Mouse (Mus musculus) heart, postnatal 0 days (tissue): Measurements from ENCODE around the gene Smok3c. TPM values are rescaled to one million over a fixed set of nuclear protein-coding genes. Genes with fewer than 3 reads are reported as not detected.

Experiments used
- ATAC-seq: fragments of 200-750 bp; cut with Nextera tagmentation; 2 replicates; pipeline ENCODE4 v1.8.0; 2017; ENCODE audit warnings: low read depth, moderate number of reproducible peaks, moderate library complexity; ENCODE audit not compliant: insufficient read depth
- DNase-seq: peaks from one replicate; pipeline ENCODE4 v3.0.0-alpha.2; 2016; ENCODE audit warnings: low spot score
- H3K27ac ChIP-seq: fragments of 300-500 bp; sonication (generic); 2 replicates; pipeline ENCODE4 v1.5.1; 2014; ENCODE audit warnings: low read depth, mild to moderate bottlenecking
- H3K27me3 ChIP-seq: fragments of 300-500 bp; sonication (generic); 2 replicates; pipeline ENCODE4 v1.6.1; 2014; ENCODE audit warnings: low read length, mixed read lengths; ENCODE audit not compliant: control insufficient read depth, insufficient read depth
- H3K36me3 ChIP-seq: fragments of 300-500 bp; sonication (generic); replicated peaks from 2 replicates; pipeline ENCODE4 v1.6.1; 2014; ENCODE audit warnings: low read length, mixed read lengths; ENCODE audit not compliant: control insufficient read depth, insufficient read depth
- H3K4me1 ChIP-seq: fragments of 300-500 bp; sonication (generic); 2 replicates; pipeline ENCODE4 v1.6.1; 2014; ENCODE audit warnings: antibody characterized with exemption; ENCODE audit not compliant: control insufficient read depth, insufficient read depth
- H3K4me2 ChIP-seq: fragments of 300-500 bp; sonication (generic); 2 replicates; pipeline ENCODE4 v1.6.1; 2014; ENCODE audit warnings: low read depth, mild to moderate bottlenecking, low read length, moderate library complexity
- H3K4me3 ChIP-seq: fragments of 300-500 bp; sonication (generic); 2 replicates; pipeline ENCODE4 v1.5.1; 2014; ENCODE audit warnings: low read depth, low read length
- H3K9ac ChIP-seq: fragments of 300-500 bp; sonication (generic); replicated peaks from 2 replicates; pipeline ENCODE4 v1.6.1; 2014; ENCODE audit warnings: low read depth, low read length, mixed read lengths
- H3K9me3 ChIP-seq: fragments of 300-500 bp; sonication (generic); replicated peaks from 2 replicates; pipeline ENCODE4 v1.6.1; 2016; ENCODE audit warnings: low read length; ENCODE audit not compliant: control insufficient read depth
- CTCF ChIP-seq: IDR thresholded peaks from 2 replicates; pipeline ENCODE4 v1.5.1; 2016; ENCODE audit warnings: antibody characterized with exemption, control low read depth, low read depth
- EP300 ChIP-seq: IDR thresholded peaks from 2 replicates; pipeline ENCODE4 v1.6.1; 2016; ENCODE audit warnings: antibody characterized with exemption, low read depth
- WGBS: fragments of 180-500 bp; shearing (Covaris S2); extraction: QIAGEN DNeasy Blood & Tissue Kit; methylation state at CpG from one replicate; pipeline ENCODE4 v1.1.7; 2014; 5-methylcytosine and 5-hydroxymethylcytosine counted together
- polyA plus RNA-seq: library from polyadenylated mRNA; unstranded; fragments of >200 nt; fragmentation: Nextera tagmentation; extraction: Ambion mirVana; gene quantifications from 2 replicates; pipeline ENCODE4 v1.2.1, GENCODE M21; 2015
- total RNA-seq: library from RNA; depleted of rRNA; stranded (reverse); fragments of >200 nt; gene quantifications from 2 replicates; pipeline ENCODE4 v1.2.3, GENCODE M21; 2014; ENCODE audit warnings: low replicate concordance

Gene Smok3c
- total and polyA plus RNA-seq, 2 experiments from 2014 or later, result not detected

DNA sequence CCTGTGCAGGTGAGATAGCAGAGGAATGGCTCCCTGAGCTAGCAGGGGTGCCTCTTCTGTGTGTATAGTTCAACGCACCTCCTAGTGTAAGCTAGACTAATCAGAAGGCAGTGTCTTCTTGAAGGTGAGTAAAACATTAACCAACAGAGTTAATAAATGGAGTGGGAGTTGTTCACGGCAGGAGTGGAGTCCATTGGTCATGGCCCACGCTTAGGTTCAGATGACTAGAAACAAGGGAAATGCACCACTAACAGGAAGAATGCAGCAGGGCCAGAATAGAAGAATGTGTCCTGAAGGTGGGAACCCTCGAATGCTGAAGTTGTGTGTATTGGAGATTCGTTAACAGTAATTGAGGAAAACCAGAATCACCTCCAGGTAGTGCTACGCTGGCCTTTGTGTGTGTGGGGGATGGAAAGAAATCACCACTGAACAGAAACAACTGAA is 36.1 kb downstream of the Smok3c start:
- Histone ChIP-seq H3K4me2 (no peak overlapping the region), H3K9ac (no peak overlapping the region), H3K4me1 (peaks cover 8% of the 10 kb centered on the region), H3K27ac (no peak overlapping the region), H3K9me3 (no peaks in the 10 kb centered on the region), H3K4me3 (no peak overlapping the region), H3K27me3 (no peaks in the 10 kb centered on the region), H3K36me3 (peaks cover 19% of the 10 kb centered on the region)
- DNase-seq (no peak), ATAC-seq (no peak)
- TF ChIP-seq CTCF (no peak), EP300 (no peak)
- WGBS, result 83% methylated on average over 6 of the region's 6 CpGs

DNA sequence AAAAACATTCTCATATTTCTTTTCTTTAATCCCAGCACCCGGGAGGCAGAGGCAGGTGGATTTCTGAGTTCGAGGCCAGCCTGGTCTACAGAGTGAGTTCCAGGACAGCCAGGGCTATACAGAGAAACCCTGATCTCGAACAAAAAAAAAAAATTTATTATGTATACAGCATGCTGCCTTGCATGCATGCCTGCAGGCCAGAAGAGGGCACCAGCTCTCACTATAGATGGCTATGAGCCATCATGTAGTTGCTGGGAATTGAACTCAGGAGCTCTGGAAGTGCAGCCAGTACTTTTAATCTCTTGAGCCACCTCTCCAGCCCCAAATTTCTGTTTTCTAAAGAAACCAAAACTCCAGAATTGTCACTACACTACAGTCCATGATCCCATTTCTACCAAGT is 37.3 kb downstream of the Smok3c start:
- Histone ChIP-seq H3K27ac (no peak overlapping the region), H3K36me3 (peaks cover 31% of the 10 kb centered on the region), H3K27me3 (no peaks in the 10 kb centered on the region), H3K9ac (no peak overlapping the region), H3K4me3 (no peak overlapping the region), H3K9me3 (no peaks in the 10 kb centered on the region), H3K4me2 (no peak overlapping the region), H3K4me1 (peaks cover 8% of the 10 kb centered on the region)
- 81% methylated on average over 3 of the region's 3 CpGs for WGBS
- DNase-seq, result no peak
- no peak for ATAC-seq
- TF ChIP-seq CTCF (peak; percentile 41), EP300 (no peak)

DNA sequence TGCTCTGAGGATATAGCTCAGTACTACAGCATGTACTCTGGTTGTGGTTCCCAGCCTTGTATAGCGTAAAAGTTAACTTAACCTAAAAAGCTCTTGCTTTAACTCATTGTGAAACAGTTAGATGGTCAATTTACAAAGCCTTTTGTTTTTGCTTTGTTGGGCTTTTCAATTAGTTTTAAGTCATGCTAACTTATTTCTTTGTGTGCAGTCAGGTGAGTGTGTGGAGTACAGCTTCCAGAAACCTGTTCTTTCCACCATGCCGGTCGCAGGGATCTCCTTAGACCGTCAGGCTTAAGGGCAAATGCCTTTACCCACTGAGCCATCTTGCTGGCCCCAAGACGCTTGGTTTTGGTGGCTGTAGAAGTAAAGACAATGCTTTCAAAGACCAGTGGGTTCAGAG is 37.7 kb downstream of the Smok3c start:
- Histone ChIP-seq H3K9me3 (no peaks in the 10 kb centered on the region), H3K36me3 (peaks cover 33% of the 10 kb centered on the region), H3K27me3 (no peaks in the 10 kb centered on the region), H3K27ac (no peak overlapping the region), H3K4me2 (no peak overlapping the region), H3K4me3 (no peak overlapping the region), H3K4me1 (peaks cover 8% of the 10 kb centered on the region), H3K9ac (no peak overlapping the region)
- ATAC-seq (no peak), DNase-seq (no peak)
- no peak for TF ChIP-seq EP300
- TF ChIP-seq CTCF, result no peak
- 90% methylated on average over 5 of the region's 5 CpGs for WGBS

DNA sequence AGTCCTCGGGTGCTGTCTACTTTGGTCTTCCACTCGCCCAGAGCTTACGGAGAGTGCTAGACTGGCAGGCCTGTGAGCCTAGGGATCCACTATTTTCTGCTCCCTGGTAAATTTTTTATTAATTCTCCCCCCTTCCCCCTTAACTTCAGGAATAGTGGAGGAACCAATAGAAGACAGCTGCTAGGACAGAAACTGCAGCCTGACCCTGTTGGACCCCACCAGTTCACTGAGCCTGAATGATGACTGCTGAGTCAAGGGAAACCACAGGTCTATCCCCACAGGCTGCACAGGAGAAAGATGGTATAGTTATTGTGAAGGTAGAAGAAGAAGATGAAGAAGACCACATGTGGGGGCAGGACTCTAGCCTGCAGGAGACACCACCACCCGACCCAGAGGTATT is 39.8 kb downstream of the Smok3c start:
- no peaks in the 10 kb centered on the region for H3K27me3 ChIP-seq
- peaks cover 52% of the 10 kb centered on the region for H3K36me3 ChIP-seq
- no peak overlapping the region for H3K4me3 ChIP-seq
- DNase-seq (no peak), ATAC-seq (no peak)
- H3K9me3 ChIP-seq, result no peaks in the 10 kb centered on the region
- H3K27ac ChIP-seq, result peak overlapping the region; percentile 46
- H3K4me1 ChIP-seq, result no peaks in the 10 kb centered on the region
- no peak overlapping the region for H3K9ac ChIP-seq
- TF ChIP-seq CTCF, result no peak
- no peak for TF ChIP-seq EP300
- 82% methylated on average over 4 of the region's 4 CpGs for whole genome bisulfite sequencing
- no peak overlapping the region for H3K4me2 ChIP-seq

DNA sequence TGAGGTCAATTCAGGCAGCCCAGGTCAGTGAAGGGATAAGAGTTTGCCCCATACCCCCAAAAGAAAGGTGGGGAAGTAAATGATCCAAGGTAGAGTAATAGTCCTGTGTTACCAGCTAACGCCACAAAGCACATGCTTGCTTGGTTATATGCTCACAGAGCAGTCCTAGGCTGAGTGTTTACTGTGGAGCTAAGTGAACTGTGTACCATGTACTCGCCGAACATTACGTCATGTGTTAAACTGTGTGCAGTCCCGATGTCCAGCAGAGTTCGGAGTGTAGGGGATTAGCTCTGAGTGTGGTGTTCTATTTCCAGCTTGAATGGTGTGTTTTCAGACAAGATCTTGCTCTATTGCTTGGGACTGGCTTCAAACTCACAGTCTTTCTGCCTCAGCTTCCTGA is 41.5 kb downstream of the Smok3c start:
- Histone ChIP-seq H3K4me2 (no peak overlapping the region), H3K27ac (no peak overlapping the region), H3K4me3 (no peak overlapping the region), H3K9ac (no peak overlapping the region), H3K27me3 (no peaks in the 10 kb centered on the region), H3K36me3 (peaks cover 65% of the 10 kb centered on the region), H3K9me3 (no peaks in the 10 kb centered on the region), H3K4me1 (no peaks in the 10 kb centered on the region)
- TF ChIP-seq EP300, result no peak
- TF ChIP-seq CTCF, result no peak
- DNase-seq, result no peak
- WGBS, result 90% methylated on average over 6 of the region's 6 CpGs
- ATAC-seq, result no peak

DNA sequence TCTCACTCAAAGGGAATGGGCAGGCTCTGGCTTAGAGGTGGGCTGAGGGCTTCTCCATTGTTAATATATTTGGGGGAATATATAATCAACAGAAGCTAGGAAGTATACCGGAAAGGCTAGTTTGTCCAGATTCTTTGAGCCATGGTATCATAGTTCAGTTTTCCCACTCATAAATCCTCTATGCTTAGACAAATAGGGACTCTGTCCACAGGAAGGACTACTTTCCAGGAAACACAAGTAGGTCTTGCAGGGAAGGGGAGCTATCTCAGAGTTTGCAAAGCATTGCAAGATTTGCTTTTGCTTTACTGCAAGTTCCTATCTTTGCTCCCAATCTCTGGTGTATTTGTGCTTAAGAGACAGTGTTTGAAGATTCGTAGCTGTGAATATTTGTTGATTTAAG is 52.0 kb downstream of the Smok3c start:
- ATAC-seq (no peak), DNase-seq (no peak)
- no peaks in the 10 kb centered on the region for H3K9me3 ChIP-seq
- no peak overlapping the region for H3K27ac ChIP-seq
- TF ChIP-seq EP300 (no peak), CTCF (no peak)
- no peak overlapping the region for H3K9ac ChIP-seq
- 85% methylated on average over 2 of the region's 2 CpGs for WGBS
- no peak overlapping the region for H3K4me2 ChIP-seq
- peaks cover 46% of the 10 kb centered on the region for H3K36me3 ChIP-seq
- H3K27me3 ChIP-seq, result no peaks in the 10 kb centered on the region
- no peak overlapping the region for H3K4me3 ChIP-seq
- no peaks in the 10 kb centered on the region for H3K4me1 ChIP-seq
